Mouse (Mus musculus) embryonic facial prominence, embryonic 13.5 days (tissue): ENCODE results near the gene P2rx4. TPM values are rescaled to one million over a fixed set of nuclear protein-coding genes. Genes with fewer than 3 reads are reported as not detected.

Experiments
- ATAC-seq: fragments of 200-750 bp; cut with Nextera tagmentation; 2 replicates; pipeline ENCODE4 v1.8.0; 2017; ENCODE audit warnings: low read depth; ENCODE audit not compliant: insufficient number of reproducible peaks, insufficient read depth, low FRiP score, low TSS enrichment
- H3K27ac ChIP-seq: fragments of 300-500 bp; sonication (generic); 2 replicates; pipeline ENCODE4 v1.5.1; 2015; ENCODE audit warnings: moderate library complexity, mild to moderate bottlenecking, inconsistent platforms
- H3K27me3 ChIP-seq: fragments of 300-500 bp; sonication (generic); 2 replicates; pipeline ENCODE4 v1.6.1; 2015; ENCODE audit warnings: mild to moderate bottlenecking, inconsistent platforms
- H3K36me3 ChIP-seq: fragments of 300-500 bp; sonication (generic); 2 replicates; pipeline ENCODE4 v1.6.1; 2015; ENCODE audit warnings: mild to moderate bottlenecking, inconsistent platforms
- H3K4me1 ChIP-seq: fragments of 300-500 bp; sonication (generic); 2 replicates; pipeline ENCODE4 v1.6.1; 2015; ENCODE audit warnings: inconsistent platforms
- H3K4me2 ChIP-seq: fragments of 300-500 bp; sonication (generic); 2 replicates; pipeline ENCODE4 v1.6.1; 2015; ENCODE audit warnings: moderate library complexity, mild to moderate bottlenecking, inconsistent platforms
- H3K4me3 ChIP-seq: fragments of 300-500 bp; sonication (generic); 2 replicates; pipeline ENCODE4 v1.5.1; 2015; ENCODE audit warnings: mild to moderate bottlenecking, inconsistent platforms
- H3K9ac ChIP-seq: fragments of 300-500 bp; sonication (generic); 2 replicates; pipeline ENCODE4 v1.6.1; 2015; ENCODE audit warnings: mild to moderate bottlenecking, inconsistent platforms
- H3K9me3 ChIP-seq: fragments of 300-500 bp; sonication (generic); 2 replicates; pipeline ENCODE4 v1.6.1; 2016; ENCODE audit warnings: inconsistent platforms
- WGBS: fragments of 180-500 bp; shearing (Covaris S2); methylation state at CpG from one replicate; pipeline ENCODE4 v1.1.7; 2015; ENCODE audit warnings: mixed read lengths; 5-methylcytosine and 5-hydroxymethylcytosine counted together
- microRNA-seq: library from miRNA; unstranded; fragments of <30 nt; microRNA quantifications from one replicate; pipeline ENCODE4, GENCODE M21; 2016
- polyA plus RNA-seq: library from polyadenylated mRNA; unstranded; fragments of >200 nt; fragmentation: Nextera tagmentation; extraction: Ambion mirVana; gene quantifications from 2 replicates; pipeline ENCODE4 v1.2.1, GENCODE M21; 2015

P2rx4 gene
- polyA plus RNA-seq, 1 experiment from 2014 or later = 16.9 TPM

- Histone ChIP-seq H3K9ac (peak overlapping the region; percentile 83), H3K27me3 (no peaks in the 10 kb centered on the region), H3K4me2 (peak overlapping the region; percentile 92), H3K4me1 (peaks cover 16% of the 10 kb centered on the region; the same call in 1 of the 2 replicates), H3K27ac (peak overlapping the region; percentile 77), H3K9me3 (no peaks in the 10 kb centered on the region), H3K36me3 (no peaks in the 10 kb centered on the region), H3K4me3 (peak overlapping the region; percentile 77)
- peak; percentile 38 for ATAC-seq
- WGBS = under 1% methylated on average over 54 of the region's 55 CpGs
Observed at GRCm38 (mm10) chr5:122778231-122779226, 71.2 kb downstream of the P2rx4 start.

Small RNAs within 50 kb of the gene (microRNA-seq; reads per million reads assigned to microRNA genes)
- gene Mir8115 = not detected

Other genes with a start within 250 kb of the P2rx4 start
- 26.8 and 28.3 TPM in 2 replicates for gene Atp2a2, start 205.3 kb upstream of the P2rx4 start, polyA plus RNA-seq
- 48.2 and 49.9 TPM in 2 replicates for gene Ift81, start 93.0 kb upstream of the P2rx4 start, polyA plus RNA-seq
- 1.8 and 2.0 TPM in 2 replicates for gene P2rx7, start 63.6 kb upstream of the P2rx4 start, polyA plus RNA-seq
- 39.9 and 47.3 TPM in 2 replicates for gene Camkk2, start 71.9 kb downstream of the P2rx4 start, polyA plus RNA-seq
- gene Anapc5, start 113.8 kb downstream of the P2rx4 start, polyA plus RNA-seq = 437 and 454 TPM in 2 replicates
- 38.9 and 43.0 TPM in 2 replicates for gene Rnf34, start 142.5 kb downstream of the P2rx4 start, polyA plus RNA-seq